Mouse (Mus musculus) ovary, postnatal 14 days (tissue): Measurements from ENCODE around the gene Zfyve27.

Experiments used
- DNase-seq: peaks from one replicate; pipeline ENCODE4 v3.0.0; 2022; ENCODE audit warnings: low spot score

Gene Zfyve27

GRCm38 (mm10) chr19:42163764-42164163 lies at the start of gene Zfyve27:
Gene Zfyve27 (plus strand): TSS chr19:42163951.
- no peak for DNase-seq

- no peak for DNase-seq
Observed at GRCm38 (mm10) chr19:42115783-42116335, 47.9 kb upstream of the Zfyve27 start.

GRCm38 (mm10) chr19:42118142-42118541 lies 45.6 kb upstream of the Zfyve27 start:
- no peak for DNase-seq

GRCm38 (mm10) chr19:42118596-42118995 lies 45.2 kb upstream of the Zfyve27 start:
- no peak for DNase-seq

GRCm38 (mm10) chr19:42120451-42120850 lies 43.3 kb upstream of the Zfyve27 start:
- DNase-seq: no peak

GRCm38 (mm10) chr19:42124684-42125083 lies 39.1 kb upstream of the Zfyve27 start:
- DNase-seq: no peak

- DNase-seq: no peak
Observed at GRCm38 (mm10) chr19:42125501-42126218, 38.1 kb upstream of the Zfyve27 start.

- no peak for DNase-seq
Observed at GRCm38 (mm10) chr19:42126219-42126605, 37.5 kb upstream of the Zfyve27 start.

- no peak for DNase-seq
Observed at GRCm38 (mm10) chr19:42127024-42127423, 36.7 kb upstream of the Zfyve27 start.

GRCm38 (mm10) chr19:42128052-42128740 lies 35.6 kb upstream of the Zfyve27 start:
- DNase-seq: peak; percentile 28

- peak; percentile 87 for DNase-seq
Observed at GRCm38 (mm10) chr19:42128787-42129508, 34.8 kb upstream of the Zfyve27 start, which contains the start of gene Avpi1. Gene Avpi1 (minus strand): TSS chr19:42129059.

GRCm38 (mm10) chr19:42129509-42130293 lies 34.0 kb upstream of the Zfyve27 start:
- DNase-seq: no peak

GRCm38 (mm10) chr19:42130294-42130606 lies 33.5 kb upstream of the Zfyve27 start:
- no peak for DNase-seq

GRCm38 (mm10) chr19:42131101-42131500 lies 32.6 kb upstream of the Zfyve27 start:
- no peak for DNase-seq

- DNase-seq: no peak
Observed at GRCm38 (mm10) chr19:42135070-42135469, 28.7 kb upstream of the Zfyve27 start.

GRCm38 (mm10) chr19:42136126-42136525 lies 27.6 kb upstream of the Zfyve27 start:
- no peak for DNase-seq

GRCm38 (mm10) chr19:42137167-42137672 lies 26.5 kb upstream of the Zfyve27 start:
- no peak for DNase-seq

GRCm38 (mm10) chr19:42138517-42139285 lies 25.1 kb upstream of the Zfyve27 start:
- DNase-seq: no peak

- DNase-seq: no peak
Observed at GRCm38 (mm10) chr19:42139724-42140517, 23.8 kb upstream of the Zfyve27 start.

- no peak for DNase-seq
Observed at GRCm38 (mm10) chr19:42141998-42142397, 21.8 kb upstream of the Zfyve27 start.
